Mouse (Mus musculus): ENCODE data around the gene Cybrd1. TPM values are rescaled to one million over a fixed set of nuclear protein-coding genes. Genes with fewer than 3 reads are reported as not detected.

Cybrd1 gene
- polyA plus RNA-seq, 1 experiment from 2014 or later = 0.27 TPM

- H3K4me3 ChIP-seq = no peak overlapping the region
- peaks cover 3% of the 10 kb centered on the region; the same call in 1 of the 2 replicates for H3K4me1 ChIP-seq
- H3K27ac ChIP-seq = no peak overlapping the region
- WGBS = 86% methylated on average over 14 of the region's 14 CpGs
- no peaks in the 10 kb centered on the region for H3K27me3 ChIP-seq (ENCODE audit: poor library complexity, severe bottlenecking)
- H3K36me3 ChIP-seq (replicated peaks) = peaks cover 7% of the 10 kb centered on the region
- no peaks in the 10 kb centered on the region for H3K9me3 ChIP-seq
- no peak for DNase-seq (ENCODE audit: extremely low spot score, low spot score)
Measured at GRCm38 (mm10) chr2:71105469-71106215, 12.1 kb upstream of the Cybrd1 start.

- no peaks in the 10 kb centered on the region for H3K36me3 ChIP-seq (replicated peaks)
- 81% methylated on average over 2 of the region's 2 CpGs for WGBS
- no peaks in the 10 kb centered on the region for H3K9me3 ChIP-seq
- H3K4me1 ChIP-seq = peaks cover 3% of the 10 kb centered on the region; the same call in 1 of the 2 replicates
- H3K27ac ChIP-seq = no peak overlapping the region
- no peaks in the 10 kb centered on the region for H3K27me3 ChIP-seq (ENCODE audit: poor library complexity, severe bottlenecking)
- DNase-seq (ENCODE audit: extremely low spot score, low spot score) = no peak
- no peak overlapping the region for H3K4me3 ChIP-seq
Measured at GRCm38 (mm10) chr2:71107225-71107624, 10.5 kb upstream of the Cybrd1 start.

- no peak for DNase-seq (ENCODE audit: extremely low spot score, low spot score)
- Histone ChIP-seq H3K9me3 (no peaks in the 10 kb centered on the region), H3K27ac (no peak overlapping the region), H3K4me1 (peaks cover 3% of the 10 kb centered on the region; the same call in 1 of the 2 replicates), H3K4me3 (no peak overlapping the region), H3K36me3 (replicated peaks) (no peaks in the 10 kb centered on the region), H3K27me3 (ENCODE audit: poor library complexity, severe bottlenecking) (no peaks in the 10 kb centered on the region)
- WGBS = 74% methylated on average over 3 of the region's 3 CpGs
Measured at GRCm38 (mm10) chr2:71108541-71108940, 9.2 kb upstream of the Cybrd1 start.

- 88% methylated on average over 5 of the region's 6 CpGs for WGBS
- Histone ChIP-seq H3K4me3 (no peak overlapping the region), H3K36me3 (replicated peaks) (no peaks in the 10 kb centered on the region), H3K27ac (no peak overlapping the region), H3K9me3 (peaks cover 2% of the 10 kb centered on the region; the same call in 1 of the 2 replicates), H3K4me1 (peaks cover 12% of the 10 kb centered on the region), H3K27me3 (ENCODE audit: poor library complexity, severe bottlenecking) (peaks cover 22% of the 10 kb centered on the region)
- no peak for DNase-seq (ENCODE audit: extremely low spot score, low spot score)
Measured at GRCm38 (mm10) chr2:71113489-71114171, 4.1 kb upstream of the Cybrd1 start.

- Histone ChIP-seq H3K4me1 (peaks cover 19% of the 10 kb centered on the region), H3K27me3 (ENCODE audit: poor library complexity, severe bottlenecking) (peaks cover 47% of the 10 kb centered on the region), H3K27ac (no peak overlapping the region), H3K9me3 (peaks cover 2% of the 10 kb centered on the region; the same call in 1 of the 2 replicates), H3K4me3 (no peak overlapping the region), H3K36me3 (replicated peaks) (no peaks in the 10 kb centered on the region)
- no peak for DNase-seq (ENCODE audit: extremely low spot score, low spot score)
- WGBS = 95% methylated on average over 4 of the region's 4 CpGs
Measured at GRCm38 (mm10) chr2:71116151-71116550, 1.6 kb upstream of the Cybrd1 start.

GRCm38 (mm10) chr2:71120844-71121243 is 3.1 kb downstream of the Cybrd1 start:
- H3K4me3 ChIP-seq = no peak overlapping the region
- H3K36me3 ChIP-seq (replicated peaks) = no peaks in the 10 kb centered on the region
- H3K4me1 ChIP-seq = peaks cover 36% of the 10 kb centered on the region
- H3K9me3 ChIP-seq = peaks cover 2% of the 10 kb centered on the region; the same call in 1 of the 2 replicates
- peaks cover 50% of the 10 kb centered on the region for H3K27me3 ChIP-seq (ENCODE audit: poor library complexity, severe bottlenecking)
- DNase-seq (ENCODE audit: extremely low spot score, low spot score) = no peak
- 90% methylated on average over 10 of the region's 10 CpGs for WGBS
- no peak overlapping the region for H3K27ac ChIP-seq

GRCm38 (mm10) chr2:71121406-71121805 is 3.7 kb downstream of the Cybrd1 start:
- H3K27me3 ChIP-seq (ENCODE audit: poor library complexity, severe bottlenecking) = peaks cover 50% of the 10 kb centered on the region
- peaks cover 36% of the 10 kb centered on the region for H3K4me1 ChIP-seq
- no peaks in the 10 kb centered on the region for H3K36me3 ChIP-seq (replicated peaks)
- H3K9me3 ChIP-seq = no peaks in the 10 kb centered on the region
- DNase-seq (ENCODE audit: extremely low spot score, low spot score) = no peak
- 28% methylated on average over 5 of the region's 5 CpGs for WGBS
- no peak overlapping the region for H3K4me3 ChIP-seq
- no peak overlapping the region for H3K27ac ChIP-seq

GRCm38 (mm10) chr2:71122268-71123029 is 4.7 kb downstream of the Cybrd1 start:
- peaks cover 40% of the 10 kb centered on the region for H3K27me3 ChIP-seq (ENCODE audit: poor library complexity, severe bottlenecking)
- 90% methylated on average over 13 of the region's 13 CpGs for WGBS
- H3K9me3 ChIP-seq = no peaks in the 10 kb centered on the region
- 0 out of 2 replicates have a peak overlapping the region, but pooled peaks have one; percentile 41 for H3K27ac ChIP-seq
- H3K36me3 ChIP-seq (replicated peaks) = no peaks in the 10 kb centered on the region
- peaks cover 35% of the 10 kb centered on the region for H3K4me1 ChIP-seq
- H3K4me3 ChIP-seq = no peak overlapping the region
- DNase-seq (ENCODE audit: extremely low spot score, low spot score) = no peak

- no peak for DNase-seq (ENCODE audit: extremely low spot score, low spot score)
- Histone ChIP-seq H3K27me3 (ENCODE audit: poor library complexity, severe bottlenecking) (peaks cover 28% of the 10 kb centered on the region), H3K9me3 (no peaks in the 10 kb centered on the region), H3K4me3 (no peak overlapping the region), H3K27ac (no peak overlapping the region), H3K4me1 (peaks cover 24% of the 10 kb centered on the region), H3K36me3 (replicated peaks) (no peaks in the 10 kb centered on the region)
- WGBS = 84% methylated on average over 2 of the region's 2 CpGs
Measured at GRCm38 (mm10) chr2:71123591-71123990, 5.9 kb downstream of the Cybrd1 start.

GRCm38 (mm10) chr2:71127779-71128534 is 10.2 kb downstream of the Cybrd1 start:
- Histone ChIP-seq H3K9me3 (no peaks in the 10 kb centered on the region), H3K36me3 (replicated peaks) (no peaks in the 10 kb centered on the region), H3K27ac (no peak overlapping the region), H3K4me1 (no peaks in the 10 kb centered on the region), H3K27me3 (ENCODE audit: poor library complexity, severe bottlenecking) (no peaks in the 10 kb centered on the region), H3K4me3 (no peak overlapping the region)
- DNase-seq (ENCODE audit: extremely low spot score, low spot score) = no peak
- WGBS = 88% methylated on average over 10 of the region's 10 CpGs

GRCm38 (mm10) chr2:71130366-71130765 is 12.6 kb downstream of the Cybrd1 start:
- 92% methylated on average over 2 of the region's 2 CpGs for WGBS

GRCm38 (mm10) chr2:71131866-71132496 is 14.3 kb downstream of the Cybrd1 start:
- no peak for DNase-seq (ENCODE audit: extremely low spot score, low spot score)
- H3K4me1 ChIP-seq = no peaks in the 10 kb centered on the region
- H3K4me3 ChIP-seq = no peak overlapping the region
- H3K27ac ChIP-seq = no peak overlapping the region
- H3K36me3 ChIP-seq (replicated peaks) = no peaks in the 10 kb centered on the region
- H3K9me3 ChIP-seq = no peaks in the 10 kb centered on the region
- 80% methylated on average over 3 of the region's 3 CpGs for WGBS
- H3K27me3 ChIP-seq (ENCODE audit: poor library complexity, severe bottlenecking) = no peaks in the 10 kb centered on the region

More at GRCm38 (mm10) chr2:71130366-71130765, 12.6 kb downstream of the Cybrd1 start:
- DNase-seq (ENCODE audit: extremely low spot score, low spot score) = no peak
- no peaks in the 10 kb centered on the region for H3K9me3 ChIP-seq
- no peak overlapping the region for H3K27ac ChIP-seq
- H3K4me1 ChIP-seq = no peaks in the 10 kb centered on the region
- no peaks in the 10 kb centered on the region for H3K36me3 ChIP-seq (replicated peaks)
- no peaks in the 10 kb centered on the region for H3K27me3 ChIP-seq (ENCODE audit: poor library complexity, severe bottlenecking)
- no peak overlapping the region for H3K4me3 ChIP-seq
